Mouse (Mus musculus): Measurements from ENCODE around the gene Fgd1. TPM values are rescaled to one million over a fixed set of nuclear protein-coding genes. Genes with fewer than 3 reads are reported as not detected.
A peak's percentile ranks its signal among the peaks of the same experiment; 100 is the strongest.

Gene Fgd1
- 10 to 100 TPM; 19.5 to 20.4 TPM for total RNA-seq (2021)
- long read RNA-seq, experiment 1, full-length matches to known transcripts = 9 of 17 reads
- long read RNA-seq, experiment 1, partial matches to known transcripts = 1 of 17 reads
- long read RNA-seq, experiment 1, other reads (novel, unspliced or antisense) = 7 of 17 reads
- long read RNA-seq, experiment 2, full-length matches to known transcripts = 7 of 13 reads
- long read RNA-seq, experiment 2, partial matches to known transcripts = 1 of 13 reads
- long read RNA-seq, experiment 2, other reads (novel, unspliced or antisense) = 5 of 13 reads

DNA sequence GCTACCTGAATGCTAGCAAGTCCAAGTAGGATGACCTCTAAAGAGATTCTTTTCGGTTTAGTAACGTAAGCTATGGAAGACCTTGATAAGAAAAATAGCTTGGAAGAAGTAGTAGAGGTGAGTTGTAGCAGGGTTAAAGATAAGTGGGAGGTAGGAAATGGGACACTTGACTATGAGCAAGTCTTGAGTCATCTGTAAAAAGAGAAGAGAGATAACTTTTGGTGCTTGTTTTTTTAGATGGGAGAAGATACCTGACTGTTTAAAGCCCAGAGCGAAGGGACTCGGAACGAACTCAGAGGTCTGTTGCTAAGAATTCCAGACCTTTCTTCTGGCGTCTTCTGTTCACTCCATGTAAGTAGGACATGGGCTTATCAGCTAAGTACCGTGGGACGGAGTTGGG is at the start of gene Fgd1:
Gene Fgd1, plus strand, starts transcription at position 301 of the 400 bp plus-strand sequence.
- no peak for DNase-seq (ENCODE audit: low spot score in 2 of 2)

- peak; percentile 23 to 44 for DNase-seq (ENCODE audit: low spot score in 2 of 2)
Observed at GRCm38 (mm10) chrX:150996775-150997174, 49.2 kb upstream of the Fgd1 start.

GRCm38 (mm10) chrX:151016938-151017877 is 28.7 kb upstream of the Fgd1 start, which contains the start of gene Gnl3l:
Gene Gnl3l (minus strand): TSS chrX:151017322.
- peak; percentile 76 to 78 for DNase-seq (ENCODE audit: low spot score in 2 of 2)

DNA sequence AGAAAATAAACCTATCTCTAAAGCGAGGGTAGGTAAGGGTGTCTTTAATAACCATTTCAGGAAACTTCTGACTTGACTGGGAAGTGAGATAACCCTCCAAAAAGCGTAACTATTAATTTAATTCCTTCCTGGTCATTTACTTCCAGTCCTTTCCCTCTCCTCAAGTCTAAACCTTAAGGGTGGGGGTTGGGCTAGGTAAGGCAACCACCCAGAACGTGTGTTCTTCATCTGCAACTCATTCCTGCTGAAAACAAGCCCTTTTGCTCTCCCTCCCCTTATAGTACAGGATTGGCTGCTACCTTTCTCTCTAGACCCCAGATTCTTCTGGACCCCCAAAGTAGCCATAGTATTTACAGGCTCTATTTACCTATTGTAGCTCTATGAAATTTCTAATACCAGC is 28.1 kb upstream of the Fgd1 start:
- no peak for DNase-seq (ENCODE audit: low spot score in 2 of 2)

- no peak for DNase-seq (ENCODE audit: low spot score in 2 of 2)
Observed at GRCm38 (mm10) chrX:151018798-151019197, 27.2 kb upstream of the Fgd1 start.

DNA sequence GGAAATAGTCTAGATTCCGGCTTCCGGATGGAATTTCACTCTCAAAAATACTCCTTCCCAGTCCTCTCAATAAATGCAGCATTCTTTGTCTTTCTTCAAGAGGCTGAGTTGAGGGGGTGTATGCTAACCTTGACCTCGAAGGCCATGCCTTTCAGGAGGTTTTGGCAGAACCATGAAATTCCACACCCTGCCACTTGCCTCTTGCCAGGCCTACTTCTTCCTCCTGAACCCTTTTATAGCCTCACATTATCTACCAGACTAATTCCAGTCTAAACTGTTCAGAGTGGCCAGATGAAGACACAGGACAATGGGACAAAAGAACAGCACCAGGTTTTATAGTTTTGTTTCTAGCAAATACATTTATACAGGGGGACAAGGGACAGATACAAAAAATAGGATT is 14.6 kb upstream of the Fgd1 start:
- DNase-seq (ENCODE audit: low spot score in 2 of 2) = no peak

- DNase-seq (ENCODE audit: low spot score in 2 of 2) = no peak
Observed at GRCm38 (mm10) chrX:151041223-151041622, 4.7 kb upstream of the Fgd1 start.

DNA sequence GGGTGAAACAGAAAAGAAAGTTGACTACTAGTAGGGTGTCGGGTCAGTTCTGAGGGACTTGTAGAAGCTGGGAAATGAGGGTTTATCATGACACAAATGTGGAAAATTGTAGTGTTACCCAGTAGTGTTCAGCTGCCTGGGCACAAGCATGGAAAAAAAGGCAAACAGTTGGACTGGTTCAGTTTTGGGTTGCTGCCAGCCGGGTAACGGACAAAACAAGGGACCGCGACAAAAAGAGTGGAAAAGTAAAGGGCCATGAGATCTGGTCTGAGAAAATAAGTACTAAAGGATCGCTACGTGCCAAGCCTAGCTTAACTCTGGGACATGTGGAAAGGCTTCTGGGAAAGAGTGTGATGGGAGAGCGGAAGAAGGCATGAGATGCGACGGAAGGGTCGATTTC is 371 bp downstream of the Fgd1 start:
- DNase-seq (ENCODE audit: low spot score in 2 of 2) = no peak

DNA sequence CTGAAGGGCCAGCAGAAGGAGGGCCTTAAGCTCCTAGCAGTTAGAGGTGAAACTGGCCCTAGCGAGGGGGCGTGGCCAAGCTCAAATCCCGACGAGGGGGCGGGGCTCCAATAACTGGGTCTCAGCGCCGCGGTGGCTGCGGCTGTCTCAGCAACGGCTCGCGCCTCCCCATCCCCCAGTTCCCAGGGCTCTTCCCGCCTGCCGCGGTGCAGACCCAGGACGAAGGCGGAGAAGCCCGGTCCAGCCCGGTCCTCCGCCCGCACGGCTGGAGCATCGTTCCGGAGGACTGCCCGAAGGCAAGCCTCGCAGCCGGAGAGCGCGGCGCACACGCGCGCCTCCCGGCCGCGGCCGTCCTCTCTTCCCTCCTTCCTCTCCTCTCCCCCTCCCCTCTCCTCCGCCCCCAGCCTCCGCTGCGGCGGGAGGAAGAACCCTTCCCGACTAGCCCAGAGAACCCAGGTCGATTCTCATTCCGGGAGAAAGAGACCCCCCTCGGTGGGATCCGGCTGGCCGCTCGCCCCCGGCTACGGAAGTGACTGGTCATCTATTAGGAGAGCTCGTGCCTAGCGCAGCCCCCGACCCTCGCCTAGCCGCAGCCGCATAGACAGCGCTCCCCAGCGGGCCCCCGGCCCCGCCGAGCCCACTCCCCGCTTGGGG is 954 bp downstream of the Fgd1 start:
- peak; percentile 69 to 73 for DNase-seq (ENCODE audit: low spot score in 2 of 2)

- peak; percentile 7 to 19 for DNase-seq (ENCODE audit: low spot score in 2 of 2)
Observed at GRCm38 (mm10) chrX:151047431-151048058, 1.6 kb downstream of the Fgd1 start.

GRCm38 (mm10) chrX:151049661-151050215 is 3.8 kb downstream of the Fgd1 start:
- DNase-seq (ENCODE audit: low spot score in 2 of 2) = no peak

- peak; percentile 66 to 75 for DNase-seq (ENCODE audit: low spot score in 2 of 2)
Observed at GRCm38 (mm10) chrX:151050337-151050736, 4.4 kb downstream of the Fgd1 start.

- DNase-seq (ENCODE audit: low spot score in 2 of 2) = no peak
Observed at GRCm38 (mm10) chrX:151054489-151054888, 8.5 kb downstream of the Fgd1 start.

- no peak for DNase-seq (ENCODE audit: low spot score in 2 of 2)
Observed at GRCm38 (mm10) chrX:151055559-151055958, 9.6 kb downstream of the Fgd1 start.

- no peak for DNase-seq (ENCODE audit: low spot score in 2 of 2)
Observed at GRCm38 (mm10) chrX:151059346-151059745, 13.4 kb downstream of the Fgd1 start.

- no peak for DNase-seq (ENCODE audit: low spot score in 2 of 2)
Observed at GRCm38 (mm10) chrX:151061615-151062299, 15.8 kb downstream of the Fgd1 start.

- DNase-seq (ENCODE audit: low spot score in 2 of 2) = no peak
Observed at GRCm38 (mm10) chrX:151066071-151066666, 20.2 kb downstream of the Fgd1 start.

GRCm38 (mm10) chrX:151067876-151068275 is 21.9 kb downstream of the Fgd1 start:
- peak in 1 of 2 experiments; percentile 19 for DNase-seq (ENCODE audit: low spot score in 2 of 2)

DNA sequence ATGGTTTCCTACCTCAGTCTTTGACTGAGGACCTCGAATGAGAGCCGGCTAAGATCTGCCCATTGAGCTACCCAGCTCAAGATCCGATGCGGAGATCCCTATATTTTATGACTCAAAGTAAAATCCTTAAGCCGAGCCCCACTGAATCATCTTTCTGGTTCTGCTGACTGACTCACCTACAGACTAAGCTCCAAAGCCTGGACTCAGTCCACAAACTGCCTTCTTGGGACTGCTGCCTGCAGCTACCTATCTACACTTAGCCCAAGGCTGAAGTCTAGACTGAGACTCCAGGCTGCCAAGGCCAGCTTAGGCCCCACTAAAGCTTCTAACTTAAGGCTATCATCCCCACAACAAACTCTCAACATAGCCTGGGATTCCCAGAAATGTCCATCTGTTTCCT is 30.1 kb downstream of the Fgd1 start:
- DNase-seq (ENCODE audit: low spot score in 2 of 2) = no peak
